Mouse (Mus musculus) neural tube, embryonic 12.5 days (tissue): ENCODE data around the gene Gm47996. TPM values are rescaled to one million over a fixed set of nuclear protein-coding genes. Genes with fewer than 3 reads are reported as not detected.
A peak's percentile ranks its signal among the peaks of the same experiment; 100 is the strongest.

Experiments used
- ATAC-seq: fragments of 200-750 bp; cut with Nextera tagmentation; 2 replicates; pipeline ENCODE4 v1.8.0; 2017; ENCODE audit warnings: low read depth, mild to moderate bottlenecking, moderate TSS enrichment, moderate library complexity; ENCODE audit not compliant: low FRiP score
- H3K27ac ChIP-seq: fragments of 300-500 bp; sonication (generic); 2 replicates; pipeline ENCODE4 v1.5.1; 2016
- H3K27me3 ChIP-seq: fragments of 300-500 bp; sonication (generic); replicated peaks from 2 replicates; pipeline ENCODE4 v1.6.1; 2016; ENCODE audit warnings: mild to moderate bottlenecking
- H3K36me3 ChIP-seq: fragments of 300-500 bp; sonication (generic); 2 replicates; pipeline ENCODE4 v1.6.1; 2016; ENCODE audit warnings: mild to moderate bottlenecking
- H3K4me1 ChIP-seq: fragments of 300-500 bp; sonication (generic); 2 replicates; pipeline ENCODE4 v1.6.1; 2016
- H3K4me2 ChIP-seq: fragments of 300-500 bp; sonication (generic); replicated peaks from 2 replicates; pipeline ENCODE4 v1.6.1; 2016; ENCODE audit warnings: mild to moderate bottlenecking
- H3K4me3 ChIP-seq: fragments of 300-500 bp; sonication (generic); 2 replicates; pipeline ENCODE4 v1.5.1; 2016
- H3K9ac ChIP-seq: fragments of 300-500 bp; sonication (generic); 2 replicates; pipeline ENCODE4 v1.6.1; 2016; ENCODE audit warnings: mild to moderate bottlenecking
- H3K9me3 ChIP-seq: fragments of 300-500 bp; sonication (generic); 2 replicates; pipeline ENCODE4 v1.6.1; 2016; ENCODE audit warnings: mild to moderate bottlenecking
- WGBS: fragments of 180-500 bp; shearing (Covaris S2); methylation state at CpG from one replicate; pipeline ENCODE4 v1.1.7; 2016; 5-methylcytosine and 5-hydroxymethylcytosine counted together
- polyA plus RNA-seq: library from polyadenylated mRNA; unstranded; fragments of >200 nt; fragmentation: Nextera tagmentation; extraction: Ambion mirVana; gene quantifications from 2 replicates; pipeline ENCODE4 v1.2.1, GENCODE M21; 2016

Gm47996 gene
- polyA plus RNA-seq, 1 experiment from 2014 or later = not detected

DNA sequence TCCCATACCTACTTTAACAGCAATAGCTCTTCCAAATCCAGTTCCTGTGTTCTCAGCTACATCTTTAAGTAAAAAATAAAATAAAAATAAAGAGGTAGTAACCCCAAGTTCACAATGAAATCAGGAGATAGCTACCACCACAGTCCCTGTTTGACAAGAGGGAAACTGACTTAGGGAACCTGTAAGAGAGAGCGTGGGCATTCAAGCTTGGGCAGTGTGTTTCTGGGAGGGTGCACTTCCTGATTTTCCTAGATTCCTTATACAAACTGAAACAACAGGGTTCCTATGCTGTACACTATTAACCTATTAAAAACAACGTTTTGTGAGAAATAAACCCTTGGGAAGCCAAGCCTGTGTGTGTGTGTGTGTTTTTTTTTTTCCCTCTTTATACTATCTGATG, 4.9 kb downstream of the Gm47996 start:
- Histone ChIP-seq H3K4me2 (no peak overlapping the region), H3K36me3 (no peaks in the 10 kb centered on the region), H3K4me1 (no peaks in the 10 kb centered on the region), H3K4me3 (no peak overlapping the region), H3K27ac (no peak overlapping the region), H3K27me3 (no peaks in the 10 kb centered on the region), H3K9me3 (no peaks in the 10 kb centered on the region), H3K9ac (no peak overlapping the region)
- no peak for ATAC-seq
- WGBS = 71% methylated on average over 2 of the region's 2 CpGs

DNA sequence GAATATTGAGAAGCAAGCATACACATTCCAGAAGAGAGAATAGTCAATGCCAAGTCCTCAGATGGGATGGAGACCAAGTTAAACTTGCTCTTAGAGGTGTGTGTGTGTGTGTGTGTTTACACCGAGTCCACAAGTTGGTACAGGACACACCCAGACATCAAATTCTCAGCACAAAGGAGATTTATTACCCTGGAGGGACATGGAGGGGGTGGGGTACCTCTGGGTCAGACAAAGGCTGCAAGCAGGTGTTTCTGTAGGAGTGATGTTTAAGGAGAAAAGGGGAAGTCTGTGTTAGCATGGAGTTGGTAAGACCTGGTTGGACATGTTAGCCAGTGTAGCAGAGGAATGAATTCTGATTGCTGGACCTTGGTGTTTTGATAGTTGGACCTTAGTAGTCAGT, 6.1 kb downstream of the Gm47996 start:
- H3K27me3 ChIP-seq = no peaks in the 10 kb centered on the region
- no peaks in the 10 kb centered on the region for H3K9me3 ChIP-seq

DNA sequence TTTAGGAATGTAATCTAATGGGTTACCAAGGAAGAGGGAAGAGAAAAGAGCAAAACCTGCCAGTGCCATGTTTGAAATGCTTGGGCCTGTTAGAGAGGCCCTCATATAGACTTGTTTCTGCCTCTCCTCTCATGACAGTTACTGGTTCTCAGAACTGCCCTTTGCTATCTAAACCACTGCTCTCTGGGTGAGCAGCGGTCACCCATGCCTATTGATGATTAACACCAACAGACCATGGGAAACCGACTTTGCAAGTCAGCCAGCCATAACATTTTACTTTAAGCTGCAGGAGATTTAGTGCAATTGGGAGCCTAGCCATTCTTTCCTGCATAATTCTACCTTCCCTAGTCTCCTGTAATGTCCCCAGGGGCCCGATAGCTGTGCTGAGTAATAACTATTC, 6.5 kb downstream of the Gm47996 start:
- WGBS = 58% methylated on average over 3 of the region's 3 CpGs
- H3K4me3 ChIP-seq = no peak overlapping the region
- no peak overlapping the region for H3K9ac ChIP-seq
- H3K36me3 ChIP-seq = no peaks in the 10 kb centered on the region
- no peak overlapping the region for H3K27ac ChIP-seq
- no peaks in the 10 kb centered on the region for H3K4me1 ChIP-seq
- ATAC-seq = no peak
- H3K4me2 ChIP-seq = no peak overlapping the region
- H3K27me3 ChIP-seq = no peaks in the 10 kb centered on the region
- no peaks in the 10 kb centered on the region for H3K9me3 ChIP-seq

More for the DNA sequence above, 6.1 kb downstream of the Gm47996 start:
- Histone ChIP-seq H3K27ac (no peak overlapping the region), H3K4me2 (no peak overlapping the region), H3K9ac (no peak overlapping the region), H3K4me1 (no peaks in the 10 kb centered on the region), H3K4me3 (no peak overlapping the region), H3K36me3 (no peaks in the 10 kb centered on the region)
- ATAC-seq = no peak
- WGBS = 56% methylated on average over 1 of the region's 1 CpGs

DNA sequence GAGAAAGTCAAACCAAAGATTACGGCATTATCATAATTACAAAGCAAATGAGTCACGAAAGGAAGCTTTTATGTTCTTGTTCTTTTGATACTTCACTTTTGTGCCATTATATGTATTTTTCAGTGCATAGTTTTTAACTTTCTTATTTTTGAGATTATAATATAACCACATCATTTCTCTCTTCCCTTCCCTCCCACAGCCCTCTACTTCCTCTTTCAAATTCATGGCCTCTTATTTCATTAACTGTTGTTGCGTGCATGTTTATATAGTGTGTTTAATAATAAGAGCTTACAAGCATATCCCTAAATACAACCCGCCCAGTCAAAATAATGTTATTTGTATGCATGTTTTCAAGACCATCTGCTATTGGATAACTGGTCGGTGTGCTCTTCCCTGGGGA, 9.1 kb downstream of the Gm47996 start:
- H3K4me3 ChIP-seq = no peak overlapping the region
- no peak overlapping the region for H3K27ac ChIP-seq
- WGBS = 93% methylated on average over 5 of the region's 5 CpGs
- no peak overlapping the region for H3K9ac ChIP-seq
- no peaks in the 10 kb centered on the region for H3K27me3 ChIP-seq
- no peaks in the 10 kb centered on the region for H3K9me3 ChIP-seq
- H3K36me3 ChIP-seq = no peaks in the 10 kb centered on the region
- H3K4me1 ChIP-seq = no peaks in the 10 kb centered on the region
- no peak overlapping the region for H3K4me2 ChIP-seq
- ATAC-seq = no peak

DNA sequence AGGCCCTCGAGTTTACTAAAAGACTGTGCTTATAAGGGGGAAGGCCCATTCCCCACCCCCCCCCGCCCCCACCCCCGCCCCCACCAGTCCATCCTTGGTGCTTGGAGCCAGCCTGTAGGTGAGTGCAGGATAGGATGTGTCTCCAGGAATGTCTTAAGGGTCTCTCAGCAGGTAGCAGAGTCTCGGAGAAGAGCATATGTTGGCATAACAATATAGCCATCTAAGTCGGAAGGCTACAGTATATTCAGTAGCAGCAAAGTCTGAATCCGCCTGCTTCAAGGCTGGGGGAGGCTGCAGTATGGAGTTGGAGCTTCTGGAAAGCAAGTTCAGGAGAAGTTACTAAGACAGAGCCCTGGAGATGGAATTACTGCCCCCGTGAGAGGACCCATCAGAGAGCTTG, 10.2 kb downstream of the Gm47996 start:
- no peaks in the 10 kb centered on the region for H3K36me3 ChIP-seq
- no peak overlapping the region for H3K27ac ChIP-seq
- H3K9ac ChIP-seq = no peak overlapping the region
- no peaks in the 10 kb centered on the region for H3K27me3 ChIP-seq
- 70% methylated on average over 7 of the region's 7 CpGs for WGBS
- no peak overlapping the region for H3K4me2 ChIP-seq
- ATAC-seq = no peak
- H3K9me3 ChIP-seq = no peaks in the 10 kb centered on the region
- no peaks in the 10 kb centered on the region for H3K4me1 ChIP-seq
- no peak overlapping the region for H3K4me3 ChIP-seq

- H3K4me1 ChIP-seq = no peaks in the 10 kb centered on the region
- H3K27ac ChIP-seq = no peak overlapping the region
- whole genome bisulfite sequencing = 86% methylated on average over 10 of the region's 10 CpGs
- no peaks in the 10 kb centered on the region for H3K9me3 ChIP-seq
- H3K4me2 ChIP-seq = no peak overlapping the region
- H3K27me3 ChIP-seq = no peaks in the 10 kb centered on the region
- H3K4me3 ChIP-seq = no peak overlapping the region
- no peak for ATAC-seq
- H3K9ac ChIP-seq = no peak overlapping the region
- no peaks in the 10 kb centered on the region for H3K36me3 ChIP-seq
These were observed 12.8 kb downstream of the Gm47996 start for GRCm38 (mm10) chr1:151222561-151223267.

DNA sequence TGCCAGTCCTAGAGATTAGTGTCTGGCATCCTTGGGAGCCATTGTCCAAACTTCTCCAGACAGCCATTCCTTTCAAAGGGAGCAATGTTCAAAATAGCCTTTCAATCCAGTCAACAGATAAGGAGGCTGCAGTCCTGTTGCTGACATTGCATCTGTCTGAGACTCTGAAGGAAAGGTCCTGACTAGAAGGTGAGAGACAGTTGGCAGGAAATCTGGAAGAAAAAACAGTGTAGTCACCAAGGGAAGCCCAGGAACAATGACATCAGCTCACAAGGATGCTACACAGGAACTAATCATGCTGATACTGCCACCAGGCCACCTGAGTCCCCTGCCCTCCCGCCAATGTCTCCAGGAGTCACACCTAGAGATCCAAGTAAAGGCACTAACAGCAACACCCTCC, 13.4 kb downstream of the Gm47996 start:
- ATAC-seq = no peak
- Histone ChIP-seq H3K27ac (no peak overlapping the region), H3K4me1 (no peaks in the 10 kb centered on the region), H3K4me3 (no peak overlapping the region), H3K9me3 (no peaks in the 10 kb centered on the region), H3K9ac (no peak overlapping the region), H3K27me3 (no peaks in the 10 kb centered on the region), H3K36me3 (no peaks in the 10 kb centered on the region), H3K4me2 (no peak overlapping the region)
- 76% methylated on average over 1 of the region's 1 CpGs for WGBS

DNA sequence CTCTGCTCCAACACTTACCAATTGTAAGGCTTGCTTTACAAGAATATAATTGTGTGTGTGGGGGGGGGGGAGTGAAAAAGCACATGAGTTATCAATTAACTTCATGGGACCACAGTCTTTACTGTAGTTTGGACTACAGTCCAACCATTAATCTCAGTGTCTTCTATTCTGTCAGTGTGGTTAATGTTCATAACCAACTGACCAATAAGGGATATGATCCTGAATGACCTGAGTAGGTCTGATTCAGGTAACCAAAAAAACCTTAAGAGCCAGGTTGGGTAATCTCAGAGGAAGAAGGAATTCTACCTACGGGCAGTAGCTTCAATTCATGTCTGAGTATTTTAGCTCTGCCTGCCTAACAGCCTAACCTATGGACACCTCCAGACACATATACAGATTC, 14.6 kb downstream of the Gm47996 start:
- no peak overlapping the region for H3K9ac ChIP-seq
- no peak for ATAC-seq
- H3K27me3 ChIP-seq = no peaks in the 10 kb centered on the region
- no peak overlapping the region for H3K4me2 ChIP-seq
- no peak overlapping the region for H3K4me3 ChIP-seq
- H3K27ac ChIP-seq = no peak overlapping the region
- H3K36me3 ChIP-seq = no peaks in the 10 kb centered on the region
- no peaks in the 10 kb centered on the region for H3K9me3 ChIP-seq
- no peaks in the 10 kb centered on the region for H3K4me1 ChIP-seq
- WGBS = 92% methylated on average over 1 of the region's 1 CpGs

DNA sequence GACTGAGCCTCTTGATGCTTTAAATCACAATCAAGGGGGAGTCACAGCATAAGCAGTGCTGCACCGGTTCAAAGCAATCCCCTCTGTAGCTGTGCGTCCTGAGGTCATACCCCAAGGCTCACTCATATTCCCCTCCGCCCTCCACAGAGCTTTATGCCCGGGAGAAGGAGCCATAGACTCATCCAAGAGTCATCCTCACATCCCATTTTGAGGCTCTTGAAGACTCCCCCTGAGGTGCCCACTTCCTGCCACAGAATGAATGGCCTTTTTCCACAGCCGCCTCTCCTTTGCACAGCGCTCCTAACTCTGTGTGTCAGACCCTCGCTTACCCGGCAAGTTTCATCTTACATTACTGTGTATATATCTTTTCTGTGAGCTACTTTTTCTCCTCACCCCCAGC, 17.6 kb downstream of the Gm47996 start:
- no peak overlapping the region for H3K4me3 ChIP-seq
- WGBS = 82% methylated on average over 8 of the region's 8 CpGs
- ATAC-seq = no peak
- H3K9me3 ChIP-seq = no peaks in the 10 kb centered on the region
- no peaks in the 10 kb centered on the region for H3K36me3 ChIP-seq
- H3K4me2 ChIP-seq = no peak overlapping the region
- H3K27ac ChIP-seq = no peak overlapping the region
- no peaks in the 10 kb centered on the region for H3K4me1 ChIP-seq
- no peaks in the 10 kb centered on the region for H3K27me3 ChIP-seq
- no peak overlapping the region for H3K9ac ChIP-seq

DNA sequence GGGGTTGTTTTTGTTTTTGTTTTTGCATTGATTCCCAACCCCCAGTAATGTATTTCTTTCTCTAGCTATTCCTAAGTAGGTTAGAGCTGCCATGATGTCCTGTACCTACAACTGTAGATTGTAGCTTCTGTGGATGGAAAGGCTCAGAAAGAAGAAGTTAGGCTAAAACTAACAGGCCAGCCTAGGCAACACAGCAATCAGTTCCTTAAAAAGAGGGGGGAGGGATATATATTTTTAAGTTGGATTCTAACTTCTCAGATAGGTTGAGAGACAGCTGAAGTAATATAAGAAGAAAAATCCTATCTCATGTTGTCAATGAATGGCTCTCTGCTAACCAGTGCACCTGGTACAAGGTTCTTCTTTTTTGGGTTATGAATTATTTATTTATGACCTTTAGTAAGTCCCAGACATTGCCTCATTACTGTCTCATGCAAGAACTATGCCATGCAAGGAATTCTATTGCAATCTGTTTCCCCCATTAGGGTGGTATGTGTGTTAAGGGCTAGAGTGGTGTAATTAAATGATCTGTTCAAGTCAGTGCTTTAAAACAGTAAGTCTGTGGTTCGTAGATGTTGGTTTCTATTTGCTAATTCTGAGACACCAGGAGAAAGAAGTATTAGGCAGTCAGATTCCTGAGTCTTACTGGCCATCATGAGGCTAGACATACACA, 18.5 kb downstream of the Gm47996 start:
- 84% methylated on average over 1 of the region's 1 CpGs for WGBS
- ATAC-seq = no peak
- H3K4me3 ChIP-seq = no peak overlapping the region
- no peaks in the 10 kb centered on the region for H3K9me3 ChIP-seq
- H3K27ac ChIP-seq = no peak overlapping the region
- H3K4me1 ChIP-seq = no peaks in the 10 kb centered on the region
- no peak overlapping the region for H3K4me2 ChIP-seq
- H3K9ac ChIP-seq = no peak overlapping the region
- H3K27me3 ChIP-seq = no peaks in the 10 kb centered on the region
- no peaks in the 10 kb centered on the region for H3K36me3 ChIP-seq

GRCm38 (mm10) chr1:151232346-151232745, 22.4 kb downstream of the Gm47996 start:
- ATAC-seq = no peak
- WGBS = 83% methylated on average over 3 of the region's 3 CpGs
- H3K27ac ChIP-seq = no peak overlapping the region
- H3K9ac ChIP-seq = no peak overlapping the region
- H3K4me2 ChIP-seq = no peak overlapping the region
- no peaks in the 10 kb centered on the region for H3K27me3 ChIP-seq
- no peak overlapping the region for H3K4me3 ChIP-seq
- peaks cover 4% of the 10 kb centered on the region; the same call in 1 of the 2 replicates for H3K4me1 ChIP-seq
- H3K36me3 ChIP-seq = no peaks in the 10 kb centered on the region
- no peaks in the 10 kb centered on the region for H3K9me3 ChIP-seq

DNA sequence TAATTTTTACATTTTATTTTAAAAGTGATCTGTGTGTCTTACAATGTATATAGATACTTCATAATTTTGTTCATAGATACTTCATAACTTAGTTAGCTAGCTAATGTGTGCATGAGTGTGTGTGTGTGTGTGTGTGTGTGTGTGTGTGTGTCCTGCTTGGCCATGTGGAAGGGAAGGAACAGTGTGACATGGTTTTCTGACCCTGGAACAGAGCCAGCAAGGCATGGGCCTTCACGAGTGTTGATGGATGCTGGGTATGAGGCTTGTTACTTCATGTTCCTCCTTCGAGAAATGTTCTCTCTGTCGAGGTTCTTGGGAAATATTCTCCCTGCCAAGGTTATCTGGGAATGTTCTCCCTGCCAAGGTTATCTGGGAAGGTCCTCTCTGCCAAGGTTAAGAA, 23.8 kb downstream of the Gm47996 start:
- WGBS = 91% methylated on average over 3 of the region's 3 CpGs
- no peaks in the 10 kb centered on the region for H3K36me3 ChIP-seq
- no peak overlapping the region for H3K4me3 ChIP-seq
- no peak overlapping the region for H3K9ac ChIP-seq
- no peaks in the 10 kb centered on the region for H3K9me3 ChIP-seq
- H3K4me1 ChIP-seq = peaks cover 4% of the 10 kb centered on the region; the same call in 1 of the 2 replicates
- H3K27me3 ChIP-seq = no peaks in the 10 kb centered on the region
- ATAC-seq = no peak
- no peak overlapping the region for H3K27ac ChIP-seq
- no peak overlapping the region for H3K4me2 ChIP-seq

GRCm38 (mm10) chr1:151235574-151235973, 25.6 kb downstream of the Gm47996 start:
- H3K4me2 ChIP-seq = no peak overlapping the region
- no peaks in the 10 kb centered on the region for H3K27me3 ChIP-seq
- peak; percentile 41; the same call in 1 of the 2 replicates for ATAC-seq
- H3K9me3 ChIP-seq = no peaks in the 10 kb centered on the region
- H3K36me3 ChIP-seq = no peaks in the 10 kb centered on the region
- no peak overlapping the region for H3K27ac ChIP-seq
- H3K4me3 ChIP-seq = no peak overlapping the region
- H3K9ac ChIP-seq = no peak overlapping the region
- WGBS = 10% methylated on average over 2 of the region's 2 CpGs
- peaks cover 4% of the 10 kb centered on the region; the same call in 1 of the 2 replicates for H3K4me1 ChIP-seq
